Comparison of ENCODE assay signal across 19 mouse cellular contexts in genomic region chr14:54874165-54874564, GRCm38 (mm10). TPM values are rescaled to one million over a fixed set of nuclear protein-coding genes. Genes with fewer than 3 reads are reported as not detected.
"Had no signal": no experiment of that assay in that cellular context is flagged by ENCODE, and none has a peak within 500 bp of the region (broad histone marks: within the 10 kb centered on the region; RNA-seq: fewer than 3 reads in every experiment).

No protein-coding gene starts in this region.

- H3K4me2 ChIP-seq: lung, embryonic 15.5 days; midbrain, embryonic 11.5 days; midbrain, embryonic 13.5 days; midbrain, embryonic 15.5 days; neural tube, embryonic 12.5 days; stomach, embryonic 15.5 days had no signal

- H3K9me3 ChIP-seq: lung, embryonic 15.5 days; megakaryocyte, embryonic 14.5 days; midbrain, embryonic 13.5 days; midbrain, embryonic 15.5 days; neural tube, embryonic 12.5 days; stomach, embryonic 15.5 days had no signal

- H3K9ac ChIP-seq: lung, embryonic 15.5 days; midbrain, embryonic 13.5 days; midbrain, embryonic 15.5 days; neural tube, embryonic 12.5 days; stomach, embryonic 15.5 days had no signal

- DNase-seq: lung, adult 2 months; lung, postnatal 14 days; lung, postnatal 36 days; right cerebral cortex, postnatal 14 days; thymus, adult 2 months; thymus, postnatal 25 days; thymus, postnatal 4 days had no signal

- H3K36me3 ChIP-seq: lung, embryonic 15.5 days; midbrain, embryonic 13.5 days; midbrain, embryonic 15.5 days; neural tube, embryonic 12.5 days; stomach, embryonic 15.5 days had no signal

- H3K27me3 ChIP-seq: midbrain, embryonic 15.5 days; neural tube, embryonic 12.5 days; stomach, embryonic 15.5 days had no signal

- ATAC-seq: lung, postnatal 0 days; midbrain, embryonic 13.5 days; midbrain, embryonic 15.5 days had no signal

- H3K4me1 ChIP-seq: stomach, embryonic 15.5 days had no signal

- H3K27ac ChIP-seq: lung, embryonic 15.5 days; macrophage; midbrain, embryonic 13.5 days; midbrain, embryonic 15.5 days; neural tube, embryonic 12.5 days; stomach, embryonic 15.5 days; stomach, postnatal 0 days had no signal

- H3K4me3 ChIP-seq: lung, embryonic 15.5 days; megakaryocyte, embryonic 14.5 days; midbrain, embryonic 13.5 days; midbrain, embryonic 15.5 days; neural tube, embryonic 12.5 days; stomach, embryonic 15.5 days had no signal

RNA-seq across cellular contexts. Expression of gene Gm20521, which starts 9.1 kb away (rescaled TPM):
- polyA plus RNA-seq: lung, adult 2 months; lung, embryonic 15.5 days; midbrain, embryonic 11.5 days; midbrain, embryonic 13.5 days; midbrain, embryonic 15.5 days; neural tube, embryonic 12.5 days; neural tube, embryonic 14.5 days; spleen, adult 2 months had no signal
